Mouse (Mus musculus): Measurements from ENCODE around the gene Trappc6a. TPM values are rescaled to one million over a fixed set of nuclear protein-coding genes. Genes with fewer than 3 reads are reported as not detected.
A peak's percentile ranks its signal among the peaks of the same experiment; 100 is the strongest.

Gene Trappc6a
- polyA plus RNA-seq, 1 experiment from 2014 or later, result 49.3 TPM

DNA sequence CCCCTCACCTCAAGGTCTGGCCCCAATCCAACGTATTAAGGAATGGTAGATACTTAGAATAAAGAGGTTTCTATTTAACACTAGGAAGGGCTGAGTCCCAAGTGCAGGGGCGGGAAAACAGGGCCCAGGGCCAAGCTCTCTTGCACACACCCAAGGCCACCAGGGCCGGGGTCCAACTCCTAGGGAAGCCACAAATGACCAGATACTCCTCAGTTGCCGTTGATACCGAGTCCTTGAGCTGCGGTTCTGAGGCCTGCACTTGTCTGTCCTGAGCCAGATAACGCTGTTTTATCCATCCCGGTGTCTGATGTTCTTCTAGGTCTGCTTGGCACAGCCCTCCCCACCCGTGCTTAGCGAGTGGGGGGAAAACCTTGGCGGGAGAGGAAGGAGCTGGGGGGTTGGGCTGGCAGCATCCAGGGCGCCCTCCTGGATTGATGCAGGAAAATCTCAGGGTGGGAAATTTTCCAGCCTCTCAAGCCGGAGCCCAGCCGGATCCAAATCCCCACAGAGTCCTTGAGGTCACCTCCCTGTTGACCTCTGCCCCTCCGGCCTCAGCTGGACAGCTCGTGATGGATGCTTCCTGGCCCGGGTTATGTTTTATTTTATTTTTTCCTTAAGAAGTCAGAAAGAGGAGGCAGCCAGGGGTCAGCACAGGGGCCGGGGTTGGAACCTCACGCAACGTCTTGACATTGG is 12.5 kb upstream of the Trappc6a start:
- Histone ChIP-seq H3K4me1 (ENCODE audit: control insufficient read depth, insufficient read depth, low read length) (0 out of 2 replicates have a peak, but pooled peaks cover 3% of the 10 kb centered on the region), H3K36me3 (ENCODE audit: control insufficient read depth, insufficient read depth, low read length) (no peaks in the 10 kb centered on the region), H3K4me3 (ENCODE audit: low read depth, low read length) (no peak overlapping the region), H3K27ac (ENCODE audit: low read depth, low read length) (no peak overlapping the region), H3K9ac (ENCODE audit: low read length) (no peak overlapping the region), H3K27me3 (ENCODE audit: control insufficient read depth, insufficient read depth, low read length) (peaks cover 16% of the 10 kb centered on the region), H3K4me2 (ENCODE audit: low read depth) (no peak overlapping the region), H3K9me3 (ENCODE audit: control insufficient read depth, low read length) (no peaks in the 10 kb centered on the region)
- DNase-seq (ENCODE audit: low spot score) (no peak), ATAC-seq (ENCODE audit: insufficient read depth, low FRiP score, low TSS enrichment) (no peak)
- WGBS, result 70% methylated on average over 20 of the region's 20 CpGs

DNA sequence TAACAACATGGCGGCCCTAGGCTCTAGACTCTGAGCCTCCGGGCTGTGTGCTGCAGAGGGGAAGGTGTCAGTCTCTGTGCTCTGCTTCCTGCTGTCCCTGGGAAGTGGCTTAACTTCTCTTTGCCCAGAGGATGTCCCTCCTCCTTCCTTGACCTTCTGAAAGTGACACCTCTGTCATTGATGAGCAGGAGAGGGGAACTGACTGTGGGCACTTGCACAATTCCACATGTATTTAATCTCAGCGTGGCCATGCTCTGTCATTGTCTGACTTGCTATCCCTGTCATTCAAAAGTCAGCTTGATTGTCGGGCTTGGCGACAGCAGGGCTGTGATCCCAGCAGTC is 12.0 kb upstream of the Trappc6a start:
- no peak for ATAC-seq (ENCODE audit: insufficient read depth, low FRiP score, low TSS enrichment)
- H3K9ac ChIP-seq (ENCODE audit: low read length), result no peak overlapping the region
- no peaks in the 10 kb centered on the region for H3K36me3 ChIP-seq (ENCODE audit: control insufficient read depth, insufficient read depth, low read length)
- DNase-seq (ENCODE audit: low spot score), result no peak
- 0 out of 2 replicates have a peak, but pooled peaks cover 3% of the 10 kb centered on the region for H3K4me1 ChIP-seq (ENCODE audit: control insufficient read depth, insufficient read depth, low read length)
- no peaks in the 10 kb centered on the region for H3K9me3 ChIP-seq (ENCODE audit: control insufficient read depth, low read length)
- H3K4me2 ChIP-seq (ENCODE audit: low read depth), result no peak overlapping the region
- no peak overlapping the region for H3K27ac ChIP-seq (ENCODE audit: low read depth, low read length)
- H3K27me3 ChIP-seq (ENCODE audit: control insufficient read depth, insufficient read depth, low read length), result peaks cover 11% of the 10 kb centered on the region
- WGBS, result 74% methylated on average over 5 of the region's 5 CpGs
- H3K4me3 ChIP-seq (ENCODE audit: low read depth, low read length), result no peak overlapping the region

DNA sequence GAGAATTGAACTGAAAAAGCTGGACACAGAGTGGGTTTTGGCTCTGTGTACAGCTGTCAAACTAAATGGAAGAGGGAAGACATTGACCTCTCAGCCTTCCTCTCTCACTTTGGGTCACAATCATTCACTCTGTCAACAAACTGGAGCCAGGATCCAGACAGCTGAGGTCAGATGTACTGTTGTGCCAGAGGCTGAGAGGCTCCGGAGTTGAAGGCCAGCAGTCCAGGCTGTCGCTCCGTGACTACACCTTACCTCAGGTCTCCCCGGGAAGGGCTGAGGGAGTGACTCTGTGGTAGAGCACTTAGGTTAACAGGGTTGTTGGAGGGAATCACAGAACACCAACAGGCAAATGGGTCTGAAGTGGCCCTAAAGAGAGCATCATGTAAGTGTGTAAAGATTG is 9.9 kb upstream of the Trappc6a start:
- Histone ChIP-seq H3K9ac (ENCODE audit: low read length) (no peak overlapping the region), H3K27ac (ENCODE audit: low read depth, low read length) (no peak overlapping the region), H3K27me3 (ENCODE audit: control insufficient read depth, insufficient read depth, low read length) (no peaks in the 10 kb centered on the region), H3K4me2 (ENCODE audit: low read depth) (no peak overlapping the region), H3K4me1 (ENCODE audit: control insufficient read depth, insufficient read depth, low read length) (no peaks in the 10 kb centered on the region), H3K4me3 (ENCODE audit: low read depth, low read length) (no peak overlapping the region), H3K9me3 (ENCODE audit: control insufficient read depth, low read length) (no peaks in the 10 kb centered on the region), H3K36me3 (ENCODE audit: control insufficient read depth, insufficient read depth, low read length) (no peaks in the 10 kb centered on the region)
- ATAC-seq (ENCODE audit: insufficient read depth, low FRiP score, low TSS enrichment) (no peak), DNase-seq (ENCODE audit: low spot score) (no peak)
- WGBS, result 84% methylated on average over 4 of the region's 4 CpGs

DNA sequence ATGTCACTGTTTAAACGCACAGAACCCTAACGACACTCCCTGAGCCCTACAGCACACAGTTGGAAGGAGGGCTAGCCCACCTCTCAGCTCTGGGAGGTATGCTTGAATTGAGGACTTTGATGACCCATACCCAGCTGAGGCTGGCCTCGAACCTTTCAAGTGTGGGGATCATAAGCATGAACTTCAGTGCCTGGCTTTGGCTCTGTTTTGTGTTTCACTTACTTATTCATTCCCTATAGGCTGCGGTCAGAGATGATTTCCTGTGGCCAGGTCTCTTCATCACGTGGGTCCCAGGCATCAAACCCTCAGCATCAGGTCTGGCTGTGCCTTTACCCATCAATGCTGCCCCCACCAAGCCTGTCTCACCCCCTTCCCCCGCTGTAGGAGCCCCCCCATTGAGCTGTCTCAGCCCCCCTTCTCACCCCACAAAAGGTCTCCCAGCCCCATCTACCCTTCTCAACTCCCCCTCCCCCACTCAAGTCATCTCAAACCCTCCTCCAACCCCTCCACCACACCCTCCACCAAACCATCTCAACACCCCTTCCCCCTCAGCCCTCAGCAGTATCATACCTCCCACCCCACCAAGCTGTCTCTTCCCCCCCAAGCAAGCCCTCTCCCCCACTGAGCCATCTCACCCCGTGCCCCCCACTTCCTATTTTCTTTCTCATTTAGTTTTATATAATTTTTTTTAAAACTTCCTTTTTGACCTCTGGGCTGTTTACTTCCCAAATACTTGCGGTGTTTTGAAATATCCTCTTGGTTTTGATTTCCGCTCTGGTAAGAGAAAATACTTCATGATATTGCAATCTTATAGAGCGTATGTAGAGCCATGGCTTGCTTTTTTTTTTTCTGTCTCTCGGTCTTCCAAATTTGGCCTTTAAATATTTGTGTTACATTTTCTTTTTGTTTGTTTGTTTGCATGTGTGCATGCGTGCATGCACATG is 7.5 kb upstream of the Trappc6a start:
- Histone ChIP-seq H3K4me3 (ENCODE audit: low read depth, low read length) (no peak overlapping the region), H3K4me2 (ENCODE audit: low read depth) (no peak overlapping the region), H3K4me1 (ENCODE audit: control insufficient read depth, insufficient read depth, low read length) (no peaks in the 10 kb centered on the region), H3K9ac (ENCODE audit: low read length) (no peak overlapping the region), H3K9me3 (ENCODE audit: control insufficient read depth, low read length) (no peaks in the 10 kb centered on the region), H3K27me3 (ENCODE audit: control insufficient read depth, insufficient read depth, low read length) (no peaks in the 10 kb centered on the region), H3K27ac (ENCODE audit: low read depth, low read length) (no peak overlapping the region), H3K36me3 (ENCODE audit: control insufficient read depth, insufficient read depth, low read length) (no peaks in the 10 kb centered on the region)
- no peak for ATAC-seq (ENCODE audit: insufficient read depth, low FRiP score, low TSS enrichment)
- 73% methylated on average over 12 of the region's 12 CpGs for WGBS
- DNase-seq (ENCODE audit: low spot score), result no peak

DNA sequence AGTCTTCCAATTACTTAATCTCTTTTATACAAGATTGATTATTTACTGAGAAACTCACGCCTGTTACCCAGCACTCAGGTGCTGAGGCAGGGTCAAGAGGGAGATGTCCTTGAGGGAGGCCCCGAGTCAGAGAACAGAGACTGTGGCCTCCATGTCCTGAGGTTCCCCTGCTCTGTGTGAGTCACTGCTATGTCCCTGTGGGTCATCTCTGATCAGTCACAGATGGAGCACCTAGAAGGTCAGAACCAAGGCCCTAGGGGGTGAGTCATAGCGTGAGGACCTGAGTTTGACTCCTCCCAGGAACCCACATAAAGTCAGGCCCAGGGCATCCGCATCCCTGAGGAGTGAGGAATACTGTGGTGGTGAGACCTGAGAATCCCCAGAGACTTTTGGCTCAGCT is 6.5 kb upstream of the Trappc6a start:
- H3K9ac ChIP-seq (ENCODE audit: low read length), result no peak overlapping the region
- H3K4me3 ChIP-seq (ENCODE audit: low read depth, low read length), result no peak overlapping the region
- no peaks in the 10 kb centered on the region for H3K9me3 ChIP-seq (ENCODE audit: control insufficient read depth, low read length)
- H3K4me2 ChIP-seq (ENCODE audit: low read depth), result no peak overlapping the region
- WGBS, result 78% methylated on average over 4 of the region's 4 CpGs
- no peak overlapping the region for H3K27ac ChIP-seq (ENCODE audit: low read depth, low read length)
- H3K27me3 ChIP-seq (ENCODE audit: control insufficient read depth, insufficient read depth, low read length), result no peaks in the 10 kb centered on the region
- DNase-seq (ENCODE audit: low spot score) (no peak), ATAC-seq (ENCODE audit: insufficient read depth, low FRiP score, low TSS enrichment) (no peak)
- H3K4me1 ChIP-seq (ENCODE audit: control insufficient read depth, insufficient read depth, low read length), result no peaks in the 10 kb centered on the region
- no peaks in the 10 kb centered on the region for H3K36me3 ChIP-seq (ENCODE audit: control insufficient read depth, insufficient read depth, low read length)

DNA sequence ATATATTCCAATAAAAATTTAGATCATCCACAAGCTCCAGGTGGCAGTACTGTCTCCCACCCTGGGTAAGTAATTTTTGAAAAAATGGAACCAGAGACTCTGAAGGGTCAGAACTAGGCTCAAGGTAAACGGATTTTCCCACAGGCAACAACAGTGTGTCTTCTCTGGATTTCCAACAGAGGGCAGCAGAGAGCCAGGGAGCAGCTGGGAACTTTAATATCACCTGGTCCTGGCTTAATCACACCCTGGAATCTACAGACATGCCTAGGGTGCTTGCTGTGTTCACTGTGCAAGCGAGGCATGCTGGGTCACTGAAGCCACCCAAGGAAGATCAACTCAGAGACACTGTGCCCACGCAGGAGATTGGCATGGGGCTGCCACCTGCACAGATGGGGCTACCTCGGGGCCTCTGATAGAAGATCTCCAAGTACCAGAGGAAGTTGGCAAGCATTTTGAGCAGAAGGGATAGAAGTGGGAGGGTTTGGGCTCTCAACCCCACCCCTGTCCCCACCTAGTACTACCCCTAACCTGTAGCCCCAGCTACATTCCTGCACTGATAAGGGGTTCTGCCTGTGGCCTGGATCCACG is 4.6 kb upstream of the Trappc6a start:
- ATAC-seq (ENCODE audit: insufficient read depth, low FRiP score, low TSS enrichment), result no peak
- peak; percentile 44 for DNase-seq (ENCODE audit: low spot score)
- H3K9ac ChIP-seq (ENCODE audit: low read length), result no peak overlapping the region
- H3K9me3 ChIP-seq (ENCODE audit: control insufficient read depth, low read length), result no peaks in the 10 kb centered on the region
- 42% methylated on average over 5 of the region's 5 CpGs for WGBS
- no peaks in the 10 kb centered on the region for H3K36me3 ChIP-seq (ENCODE audit: control insufficient read depth, insufficient read depth, low read length)
- H3K4me2 ChIP-seq (ENCODE audit: low read depth), result no peak overlapping the region
- no peak overlapping the region for H3K27ac ChIP-seq (ENCODE audit: low read depth, low read length)
- peaks cover 4% of the 10 kb centered on the region; the same call in 1 of the 2 replicates for H3K4me1 ChIP-seq (ENCODE audit: control insufficient read depth, insufficient read depth, low read length)
- no peak overlapping the region for H3K4me3 ChIP-seq (ENCODE audit: low read depth, low read length)
- H3K27me3 ChIP-seq (ENCODE audit: control insufficient read depth, insufficient read depth, low read length), result no peaks in the 10 kb centered on the region

DNA sequence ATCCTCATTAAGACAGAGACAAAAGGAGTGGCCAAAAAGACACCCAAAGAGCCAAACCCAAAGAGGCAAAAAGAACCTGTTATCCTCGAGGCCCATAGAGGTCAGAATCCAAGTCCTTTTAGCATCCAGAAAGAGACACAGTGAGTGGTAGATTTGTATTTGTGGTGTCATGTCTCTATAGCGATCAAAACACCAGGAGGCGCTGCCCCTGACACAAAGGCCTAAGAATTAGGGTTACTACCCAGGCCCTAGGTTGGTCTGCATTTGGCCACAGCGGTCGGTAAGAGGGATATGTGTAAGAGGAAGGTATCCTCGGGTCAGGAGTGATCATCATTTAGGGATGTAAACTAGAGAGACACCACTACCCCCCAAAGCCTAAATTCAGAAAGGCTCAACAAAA is 1.9 kb upstream of the Trappc6a start:
- Histone ChIP-seq H3K9ac (ENCODE audit: low read length) (no peak overlapping the region), H3K9me3 (ENCODE audit: control insufficient read depth, low read length) (no peaks in the 10 kb centered on the region), H3K27ac (ENCODE audit: low read depth, low read length) (no peak overlapping the region), H3K36me3 (ENCODE audit: control insufficient read depth, insufficient read depth, low read length) (no peaks in the 10 kb centered on the region), H3K4me1 (ENCODE audit: control insufficient read depth, insufficient read depth, low read length) (peaks cover 10% of the 10 kb centered on the region), H3K4me2 (ENCODE audit: low read depth) (peak overlapping the region; percentile 97; the same call in 1 of the 2 replicates), H3K4me3 (ENCODE audit: low read depth, low read length) (no peak overlapping the region; the same call in 1 of the 2 replicates), H3K27me3 (ENCODE audit: control insufficient read depth, insufficient read depth, low read length) (no peaks in the 10 kb centered on the region)
- 33% methylated on average over 6 of the region's 6 CpGs for WGBS
- peak; percentile 25 for DNase-seq (ENCODE audit: low spot score)
- no peak for ATAC-seq (ENCODE audit: insufficient read depth, low FRiP score, low TSS enrichment)

DNA sequence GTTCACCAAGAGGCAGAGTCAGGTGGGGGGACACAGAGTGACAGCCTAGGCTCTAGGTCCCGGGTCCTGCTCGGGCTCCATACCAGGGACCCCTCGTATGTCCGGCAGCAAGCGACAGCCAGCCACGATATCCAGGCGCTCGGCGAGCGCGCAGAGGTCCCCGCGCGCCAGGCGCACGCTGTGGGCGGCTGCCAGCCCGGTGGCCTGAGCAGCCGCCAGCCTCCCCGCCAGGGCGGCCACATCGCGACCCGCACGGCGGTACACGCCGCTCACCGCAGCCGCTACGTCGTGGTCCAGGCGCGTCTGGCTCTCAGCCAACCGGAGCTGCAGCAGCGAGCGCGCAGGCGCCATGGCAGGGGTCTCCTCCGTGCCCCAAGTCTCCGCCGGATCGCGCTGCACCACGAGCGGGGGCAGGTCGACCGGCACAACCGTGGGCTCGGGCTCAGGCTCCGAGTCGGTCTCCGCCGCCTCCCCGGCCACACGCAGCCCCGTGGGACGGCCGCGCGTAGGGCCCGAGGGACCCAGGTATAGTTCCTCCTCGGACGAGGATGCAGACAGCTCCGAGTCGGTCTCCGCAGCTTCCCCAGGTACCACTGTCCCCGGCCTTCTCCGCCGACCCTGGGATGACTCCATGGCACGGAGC is 1.1 kb upstream of the Trappc6a start:
- peak overlapping the region; percentile 88 for H3K9ac ChIP-seq (ENCODE audit: low read length)
- H3K27ac ChIP-seq (ENCODE audit: low read depth, low read length), result peak overlapping the region; percentile 68; the same call in 1 of the 2 replicates
- peak; percentile 82 for DNase-seq (ENCODE audit: low spot score)
- peak; percentile 35; the same call in 1 of the 2 replicates for ATAC-seq (ENCODE audit: insufficient read depth, low FRiP score, low TSS enrichment)
- peaks cover 10% of the 10 kb centered on the region for H3K4me1 ChIP-seq (ENCODE audit: control insufficient read depth, insufficient read depth, low read length)
- no peaks in the 10 kb centered on the region for H3K27me3 ChIP-seq (ENCODE audit: control insufficient read depth, insufficient read depth, low read length)
- H3K4me2 ChIP-seq (ENCODE audit: low read depth), result peak overlapping the region; percentile 97
- H3K9me3 ChIP-seq (ENCODE audit: control insufficient read depth, low read length), result no peaks in the 10 kb centered on the region
- WGBS, result under 1% methylated on average over 66 of the region's 71 CpGs
- no peaks in the 10 kb centered on the region for H3K36me3 ChIP-seq (ENCODE audit: control insufficient read depth, insufficient read depth, low read length)
- H3K4me3 ChIP-seq (ENCODE audit: low read depth, low read length), result peak overlapping the region; percentile 81
